In genomic region chr6:120858217-120858711, GRCm38 (mm10) we compare ENCODE assay signal across 8 mouse cellular contexts. TPM values are rescaled to one million over a fixed set of nuclear protein-coding genes. Genes with fewer than 3 reads are reported as not detected.
DNase-seq lines count a peak whose midpoint lies in the region; ATAC-seq and TF ChIP-seq lines count a peak whose summit lies in the region.

No protein-coding gene starts in this region.

- H3K27ac ChIP-seq in forebrain, embryonic 10.5 days = no peak overlapping the region
- no peak overlapping the region for H3K27ac ChIP-seq in midbrain, embryonic 15.5 days
- no peak overlapping the region for H3K27ac ChIP-seq in intestine, embryonic 15.5 days

- no peak overlapping the region for H3K4me3 ChIP-seq in forebrain, embryonic 10.5 days
- H3K4me3 ChIP-seq in midbrain, embryonic 15.5 days = no peak overlapping the region
- H3K4me3 ChIP-seq in lung, adult 2 months (replicated peaks; ENCODE audit: extremely low read depth, low read depth, low read length) = no peak overlapping the region
- no peak overlapping the region for H3K4me3 ChIP-seq in intestine, embryonic 15.5 days (replicated peaks)

- peaks cover 16% of the 10 kb centered on the region for H3K4me1 ChIP-seq in forebrain, embryonic 10.5 days
- H3K4me1 ChIP-seq in midbrain, embryonic 15.5 days = peaks cover 6% of the 10 kb centered on the region; the same call in 1 of the 2 replicates
- no peaks in the 10 kb centered on the region for H3K4me1 ChIP-seq in lung, adult 2 months (ENCODE audit: control insufficient read depth, insufficient read depth, low read length)
- H3K4me1 ChIP-seq in intestine, embryonic 15.5 days (replicated peaks) = no peaks in the 10 kb centered on the region

- no peak for TF ChIP-seq POLR2A in lung, adult 2 months (IDR thresholded peaks at IDR 0.05; ENCODE audit: borderline replicate concordance, extremely low read depth, low read depth, low read length)

- DNase-seq in embryo, embryonic 10 days (ENCODE audit: low spot score) = peak; percentile 22
- no peak for DNase-seq in embryo, embryonic 9.5 days (ENCODE audit: extremely low spot score)
- peak; percentile 20 for DNase-seq in forebrain, embryonic 10.5 days (ENCODE audit: extremely low spot score, low spot score)
- peak; percentile 63 to 68 for DNase-seq in layer of hippocampus, adult 8-10 months (ENCODE audit: low spot score in 2 of 2)
- no peak for DNase-seq in lung, adult 2 months
- DNase-seq in gastrocnemius, postnatal 10 days = no peak

- H3K9me3 ChIP-seq in forebrain, embryonic 10.5 days = no peaks in the 10 kb centered on the region
- no peaks in the 10 kb centered on the region for H3K9me3 ChIP-seq in midbrain, embryonic 15.5 days
- H3K9me3 ChIP-seq in intestine, embryonic 15.5 days = no peaks in the 10 kb centered on the region

- no peak for TF ChIP-seq CTCF in lung, adult 2 months (IDR thresholded peaks at IDR 0.05; ENCODE audit: insufficient read depth, low read length)

- peak; percentile 45; the same call in 1 of the 2 replicates for ATAC-seq in midbrain, embryonic 15.5 days (replicated peaks)
- no peak for ATAC-seq in intestine, embryonic 15.5 days

- no peaks in the 10 kb centered on the region for H3K27me3 ChIP-seq in forebrain, embryonic 10.5 days (ENCODE audit: poor library complexity, severe bottlenecking)
- no peaks in the 10 kb centered on the region for H3K27me3 ChIP-seq in midbrain, embryonic 15.5 days (replicated peaks)
- no peaks in the 10 kb centered on the region for H3K27me3 ChIP-seq in intestine, embryonic 15.5 days (replicated peaks)

- WGBS in forebrain, embryonic 10.5 days = 45% methylated on average over 8 of the region's 8 CpGs
- WGBS in midbrain, embryonic 15.5 days = 30% methylated on average over 8 of the region's 8 CpGs
- WGBS in lung, adult 2 months = 87% methylated on average over 8 of the region's 8 CpGs
- WGBS in intestine, embryonic 15.5 days = 72% methylated on average over 8 of the region's 8 CpGs

- no peak overlapping the region for H3K4me2 ChIP-seq in midbrain, embryonic 15.5 days
- H3K4me2 ChIP-seq in intestine, embryonic 15.5 days (replicated peaks) = no peak overlapping the region

- H3K36me3 ChIP-seq in forebrain, embryonic 10.5 days (replicated peaks) = peaks cover 65% of the 10 kb centered on the region
- peaks cover 6% of the 10 kb centered on the region for H3K36me3 ChIP-seq in midbrain, embryonic 15.5 days (replicated peaks)
- H3K36me3 ChIP-seq in intestine, embryonic 15.5 days = peaks cover 9% of the 10 kb centered on the region

- H3K9ac ChIP-seq in midbrain, embryonic 15.5 days = no peak overlapping the region
- no peak overlapping the region for H3K9ac ChIP-seq in intestine, embryonic 15.5 days

RNA-seq across cellular contexts. Expression of gene Bcl2l13, which starts 22.3 kb away (rescaled TPM):
- polyA plus RNA-seq in forebrain, embryonic 10.5 days (2016; fragmentation: Nextera tagmentation; extraction: Ambion mirVana) = 51.5 and 52.7 TPM in 2 replicates
- total RNA-seq in layer of hippocampus, adult 8-10 months (2022) = 10 to 100 TPM; 37.5 to 40.6 (median 39.1) TPM
- 24.2 and 25.1 TPM in 2 replicates for polyA plus RNA-seq in midbrain, embryonic 15.5 days (2015; fragmentation: Nextera tagmentation; extraction: Ambion mirVana)
- polyA plus RNA-seq in lung, adult 2 months (2012; rRNA removed) = 17.3 and 21.1 TPM in 2 replicates
- polyA plus RNA-seq in intestine, embryonic 15.5 days (2015; fragmentation: Nextera tagmentation; extraction: Ambion mirVana) = 24.1 and 25.7 TPM in 2 replicates
- 10 to 100 TPM; 45.6 to 50.8 TPM for total RNA-seq in gastrocnemius, postnatal 10 days (2021)

RNA-seq across cellular contexts. Expression of gene Atp6v1e1, which starts 35.7 kb away (rescaled TPM):
- 109 and 110 TPM in 2 replicates for polyA plus RNA-seq in forebrain, embryonic 10.5 days (2016; fragmentation: Nextera tagmentation; extraction: Ambion mirVana)
- 100 to 1,000 TPM; 467 to 514 (median 483) TPM for total RNA-seq in layer of hippocampus, adult 8-10 months (2022)
- polyA plus RNA-seq in midbrain, embryonic 15.5 days (2015; fragmentation: Nextera tagmentation; extraction: Ambion mirVana) = 256 and 264 TPM in 2 replicates
- 115 and 161 TPM in 2 replicates for polyA plus RNA-seq in lung, adult 2 months (2012; rRNA removed)
- 150 and 155 TPM in 2 replicates for polyA plus RNA-seq in intestine, embryonic 15.5 days (2015; fragmentation: Nextera tagmentation; extraction: Ambion mirVana)
- 100 to 1,000 TPM; 133 to 145 TPM for total RNA-seq in gastrocnemius, postnatal 10 days (2021)

RNA-seq across cellular contexts. Expression of gene Bid, which starts 58.4 kb away (rescaled TPM):
- polyA plus RNA-seq in forebrain, embryonic 10.5 days (2016; fragmentation: Nextera tagmentation; extraction: Ambion mirVana) = 17.3 and 19.3 TPM in 2 replicates
- total RNA-seq in layer of hippocampus, adult 8-10 months (2022) = 10 to 100 TPM; 10.9 to 16.3 (median 14.8) TPM
- 46.9 and 48.4 TPM in 2 replicates for polyA plus RNA-seq in midbrain, embryonic 15.5 days (2015; fragmentation: Nextera tagmentation; extraction: Ambion mirVana)
- polyA plus RNA-seq in lung, adult 2 months (2012; rRNA removed) = 3.6 and 5.4 TPM in 2 replicates
- polyA plus RNA-seq in intestine, embryonic 15.5 days (2015; fragmentation: Nextera tagmentation; extraction: Ambion mirVana) = 20.9 and 21.0 TPM in 2 replicates
- total RNA-seq in gastrocnemius, postnatal 10 days (2021) = 1 to 10 TPM; 2.7 to 3.2 TPM

Comparison
In these comparisons a context has a peak if more than half of its experiments do, and no peak if none do; other contexts are left out.
1. DNase-seq: peak in embryo, embryonic 10 days (single experiment), forebrain, embryonic 10.5 days (single experiment) and layer of hippocampus, adult 8-10 months (2 of 2); none in embryo, embryonic 9.5 days (single experiment), lung, adult 2 months (single experiment) and gastrocnemius, postnatal 10 days (single experiment).